Mouse (Mus musculus) bone marrow, adult 2 months (tissue): ENCODE data around the gene Fbxw21. TPM values are rescaled to one million over a fixed set of nuclear protein-coding genes. Genes with fewer than 3 reads are reported as not detected.

Experiments used
- H3K27ac ChIP-seq: fragments of 200-500 bp; 2 replicates; pipeline ENCODE4 v1.5.1; 2012; ENCODE audit warnings: low read depth, mild to moderate bottlenecking, control low read depth, inconsistent platforms, low read length; ENCODE audit not compliant: control insufficient read depth, poor library complexity, insufficient read depth
- H3K4me1 ChIP-seq: fragments of 200-500 bp; 2 replicates; pipeline ENCODE4 v1.6.1; 2011; ENCODE audit warnings: low read length; ENCODE audit not compliant: control insufficient read depth, insufficient read depth
- H3K4me3 ChIP-seq: fragments of 200-500 bp; replicated peaks from 2 replicates; pipeline ENCODE3; 2011; ENCODE audit warnings: mild to moderate bottlenecking, low read depth, low read length, control low read depth; ENCODE audit not compliant: control insufficient read depth
- CTCF ChIP-seq: fragments of 200-500 bp; IDR thresholded peaks from 2 replicates; pipeline ENCODE4 v1.5.1; 2011; ENCODE audit warnings: low read length, control low read depth; ENCODE audit not compliant: control insufficient read depth, insufficient read depth
- POLR2A ChIP-seq: fragments of 200-500 bp; IDR thresholded peaks from 2 replicates; pipeline ENCODE4 v1.6.1; 2011; ENCODE audit warnings: low read depth, mild to moderate bottlenecking, control low read depth, low read length, borderline replicate concordance; ENCODE audit not compliant: control insufficient read depth
- WGBS: fragments of 180-500 bp; shearing (Covaris S2); methylation state at CpG from one replicate; pipeline ENCODE4 v1.1.7; 2018; 5-methylcytosine and 5-hydroxymethylcytosine counted together
- polyA plus RNA-seq: library from polyadenylated mRNA; stranded (reverse); fragments of >200 nt; gene quantifications from 2 replicates; pipeline ENCODE4 v1.2.4, GENCODE M21; 2011; ENCODE audit warnings: low replicate concordance; ENCODE audit not compliant: missing spikeins, insufficient read depth, insufficient read length

The Fbxw21 gene
- polyA plus RNA-seq, 1 experiment: not detected

GRCm38 (mm10) chr9:109098366-109098765, 63.5 kb downstream of the Fbxw21 start:
- WGBS: 83% methylated on average over 8 of the region's 8 CpGs
- TF ChIP-seq CTCF: no peak
- no peak for TF ChIP-seq POLR2A
- H3K4me1 ChIP-seq: no peaks in the 10 kb centered on the region; the same call in 1 of the 2 replicates
- no peak overlapping the region for H3K27ac ChIP-seq
- no peak overlapping the region for H3K4me3 ChIP-seq

DNA sequence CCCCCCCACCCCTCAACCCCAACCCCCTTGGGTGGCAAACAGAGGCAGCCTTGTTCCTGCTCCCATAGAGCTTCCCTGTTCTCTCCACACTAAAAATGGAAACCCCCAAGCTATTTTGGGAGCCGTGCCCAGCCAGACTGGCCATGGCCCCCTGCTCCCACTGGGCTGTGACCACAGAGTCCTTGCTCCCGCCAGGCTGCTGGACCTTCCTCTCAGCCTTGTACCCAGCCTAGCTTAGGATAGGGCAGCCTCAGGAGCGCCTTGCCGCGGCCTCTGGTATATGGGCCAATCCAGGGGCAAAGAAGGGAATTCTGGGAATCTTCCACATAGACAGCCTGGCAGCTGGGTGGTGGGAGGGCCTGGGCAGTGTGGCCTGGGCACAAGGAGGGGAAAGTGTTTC, 64.0 kb downstream of the Fbxw21 start:
- H3K27ac ChIP-seq: no peak overlapping the region; the same call in 1 of the 2 replicates

DNA sequence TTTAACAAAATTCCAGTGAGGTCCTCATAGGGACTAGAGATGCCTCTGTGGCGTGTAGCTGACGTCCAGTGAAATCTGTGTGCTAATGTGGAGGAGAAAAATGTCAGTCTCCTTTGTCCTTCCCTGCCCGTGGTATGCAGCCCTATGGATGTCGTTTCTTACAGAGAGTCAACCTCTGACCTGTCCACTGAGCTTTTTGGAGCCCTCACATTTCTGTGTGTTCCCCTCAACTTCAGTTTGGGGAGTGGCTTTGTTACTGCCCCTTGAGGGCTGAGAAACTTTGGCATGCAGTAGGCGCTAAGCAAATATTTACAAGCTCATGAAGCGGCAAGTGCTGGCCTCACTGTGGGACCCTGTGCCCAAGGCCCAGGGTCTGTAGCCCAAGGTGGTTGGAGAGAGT, 64.5 kb downstream of the Fbxw21 start:
- H3K4me3 ChIP-seq: no peak overlapping the region
- H3K4me1 ChIP-seq: no peaks in the 10 kb centered on the region; the same call in 1 of the 2 replicates
- 74% methylated on average over 6 of the region's 6 CpGs for WGBS
- no peak for TF ChIP-seq CTCF
- no peak for TF ChIP-seq POLR2A
- no peak overlapping the region for H3K27ac ChIP-seq

More for the DNA sequence above, 64.0 kb downstream of the Fbxw21 start:
- TF ChIP-seq CTCF: no peak
- WGBS: 76% methylated on average over 5 of the region's 5 CpGs
- Histone ChIP-seq H3K4me1 (no peaks in the 10 kb centered on the region; the same call in 1 of the 2 replicates), H3K4me3 (no peak overlapping the region)

DNA sequence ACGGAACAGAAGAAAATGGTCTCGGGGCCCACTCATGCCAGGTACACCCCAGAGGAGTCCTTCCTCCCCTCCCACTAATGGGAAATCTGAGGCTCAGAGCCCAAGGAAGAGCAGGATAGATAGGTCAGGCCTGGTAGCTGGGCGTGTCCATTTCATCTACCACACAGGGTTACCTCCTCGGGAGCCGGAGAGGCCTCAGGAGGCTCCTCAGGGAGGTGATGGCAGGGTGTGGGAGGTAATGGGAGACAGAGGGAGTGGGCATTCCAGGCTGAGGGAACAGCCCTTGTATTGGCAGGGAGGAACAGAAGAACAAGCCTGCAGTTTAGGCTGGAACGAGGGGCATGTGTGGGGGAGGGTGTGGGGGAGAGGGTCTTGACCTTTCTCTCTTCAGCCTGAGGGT, 65.0 kb downstream of the Fbxw21 start:
- 84% methylated on average over 6 of the region's 6 CpGs for WGBS
- Histone ChIP-seq H3K4me1 (no peaks in the 10 kb centered on the region; the same call in 1 of the 2 replicates), H3K27ac (no peak overlapping the region), H3K4me3 (no peak overlapping the region)
- TF ChIP-seq POLR2A (no peak), CTCF (no peak)

DNA sequence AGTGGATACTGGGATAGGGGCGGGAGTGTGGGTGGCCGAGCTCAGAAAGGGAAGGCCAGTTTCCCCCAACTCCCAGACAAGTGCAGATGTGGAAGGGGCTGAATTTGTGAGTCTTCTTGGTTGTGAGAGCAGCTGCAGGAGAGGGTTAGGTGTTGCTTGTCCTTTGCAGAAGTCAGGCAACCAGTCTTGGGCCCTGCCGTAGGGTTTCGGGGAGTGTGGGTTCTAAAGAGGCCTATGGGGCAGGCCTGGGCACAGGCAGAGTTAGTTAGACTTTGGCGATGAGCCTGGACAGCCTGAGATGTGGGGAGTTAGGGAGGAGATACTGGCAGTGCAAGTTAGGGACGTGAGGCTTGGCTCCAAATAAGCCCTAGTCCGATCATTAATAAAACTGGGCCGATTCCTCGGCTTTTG, 65.6 kb downstream of the Fbxw21 start:
- TF ChIP-seq CTCF (no peak), POLR2A (no peak)
- Histone ChIP-seq H3K27ac (no peak overlapping the region), H3K4me1 (no peaks in the 10 kb centered on the region; the same call in 1 of the 2 replicates), H3K4me3 (no peak overlapping the region)
- WGBS: 88% methylated on average over 9 of the region's 9 CpGs

- Histone ChIP-seq H3K27ac (peak within 1 kb of the TSS; percentile 19; the same call in 1 of the 2 replicates), H3K4me1 (no peaks in the 10 kb centered on the region; the same call in 1 of the 2 replicates), H3K4me3 (peak within 1 kb of the TSS; percentile 36)
- WGBS: under 1% methylated on average over 102 of the region's 102 CpGs
- no peak for TF ChIP-seq CTCF
- TF ChIP-seq POLR2A: no peak
Observed at GRCm38 (mm10) chr9:109095137-109095982, 66.5 kb downstream of the Fbxw21 start, which contains the start of gene Plxnb1. TSS of gene Plxnb1 (plus strand) at chr9:109095389.

GRCm38 (mm10) chr9:109094553-109095136, 67.2 kb downstream of the Fbxw21 start:
- no peak overlapping the region for H3K27ac ChIP-seq
- TF ChIP-seq CTCF: no peak
- TF ChIP-seq POLR2A: no peak
- 5% methylated on average over 21 of the region's 21 CpGs for WGBS
- H3K4me1 ChIP-seq: no peaks in the 10 kb centered on the region; the same call in 1 of the 2 replicates
- H3K4me3 ChIP-seq: peak overlapping the region; percentile 33

- Histone ChIP-seq H3K4me3 (no peak overlapping the region), H3K27ac (no peak overlapping the region), H3K4me1 (no peaks in the 10 kb centered on the region; the same call in 1 of the 2 replicates)
- WGBS: 59% methylated on average over 11 of the region's 11 CpGs
- TF ChIP-seq CTCF (no peak), POLR2A (no peak)
Observed at GRCm38 (mm10) chr9:109093786-109094552, 67.9 kb downstream of the Fbxw21 start.
